Mouse (Mus musculus) kidney, adult 18-20 months (tissue): ENCODE data around the gene Sapcd2.
A peak's percentile ranks its signal among the peaks of the same experiment; 100 is the strongest.

Experiments used
- DNase-seq: peaks from one replicate; pipeline ENCODE4 v3.0.0; 2021

The Sapcd2 gene

GRCm38 (mm10) chr2:25426721-25427191, 54.6 kb downstream of the Sapcd2 start:
- peak; percentile 79 for DNase-seq

- DNase-seq = no peak
Measured at GRCm38 (mm10) chr2:25427256-25427655, 55.1 kb downstream of the Sapcd2 start.
